Mouse (Mus musculus) myocyte (in vitro differentiated cells): ENCODE results near the gene Natd1. TPM values are rescaled to one million over a fixed set of nuclear protein-coding genes. Genes with fewer than 3 reads are reported as not detected.

Source experiments
- H3K27me3 ChIP-seq: one replicate; pipeline ENCODE4 v1.6.1; 2011; ENCODE audit not compliant: control insufficient read depth, insufficient read depth, insufficient read length
- H3K36me3 ChIP-seq: one replicate; pipeline ENCODE4 v1.6.1; 2011; ENCODE audit not compliant: control insufficient read depth, insufficient read depth
- H3K4me2 ChIP-seq: one replicate; pipeline ENCODE4 v1.6.1; 2011; ENCODE audit warnings: low read depth, control low read depth
- H3K4me3 ChIP-seq: one replicate; pipeline ENCODE4 v1.5.1; 2011; ENCODE audit warnings: mild to moderate bottlenecking, control low read depth, moderate library complexity
- H3K79me2 ChIP-seq: one replicate; pipeline ENCODE4 v1.6.1; 2011; ENCODE audit not compliant: control insufficient read depth, insufficient read depth
- H3ac ChIP-seq: one replicate; pipeline ENCODE4 v1.6.1; 2011; ENCODE audit not compliant: control insufficient read depth, insufficient read length
- CEBPB ChIP-seq: IDR thresholded peaks from 2 replicates; pipeline ENCODE4 v1.6.1; 2011; ENCODE audit warnings: mild to moderate bottlenecking, moderate library complexity; ENCODE audit not compliant: poor library complexity, insufficient read depth, severe bottlenecking
- E2F4 ChIP-seq: IDR thresholded peaks from one replicate; pipeline ENCODE4 v1.6.1; 2011; ENCODE audit warnings: mild to moderate bottlenecking, control low read depth, moderate library complexity; ENCODE audit not compliant: insufficient read depth
- MAX ChIP-seq: IDR thresholded peaks from one replicate; pipeline ENCODE4 v1.6.1; 2011; ENCODE audit warnings: low read depth, mild to moderate bottlenecking, control low read depth
- MYOD1 ChIP-seq, 3 experiments: IDR thresholded peaks; one replicate each; pipeline ENCODE4 v1.6.1; 2011; ENCODE audit warnings: control low read depth in 2 of 3, low read depth in 2 of 3, mild to moderate bottlenecking in 2 of 3, moderate library complexity in 1 of 3; ENCODE audit not compliant: insufficient read length in 2 of 3, control insufficient read depth in 1 of 3
- MYOG ChIP-seq, 3 experiments: IDR thresholded peaks; one replicate each; pipeline ENCODE4 v1.6.1; 2011; ENCODE audit warnings: control low read depth in 2 of 3, low read depth in 2 of 3, mild to moderate bottlenecking in 2 of 3; ENCODE audit not compliant: insufficient read length in 2 of 3, control insufficient read depth in 1 of 3, insufficient read depth in 1 of 3
- POLR2A ChIP-seq: IDR thresholded peaks from one replicate; pipeline ENCODE4 v1.6.1; 2011; ENCODE audit warnings: low read depth, mild to moderate bottlenecking, control low read depth, moderate library complexity; ENCODE audit not compliant: insufficient read length
- POLR2AphosphoS2 ChIP-seq: IDR thresholded peaks from one replicate; pipeline ENCODE4 v1.6.1; 2011; ENCODE audit warnings: low read depth, control low read depth; ENCODE audit not compliant: insufficient read length
- REST ChIP-seq: IDR thresholded peaks from one replicate; pipeline ENCODE4 v1.6.1; 2011; ENCODE audit warnings: mild to moderate bottlenecking, control low read depth, moderate library complexity; ENCODE audit not compliant: insufficient read depth, insufficient read length
- SRF ChIP-seq: IDR thresholded peaks from one replicate; pipeline ENCODE4 v1.6.1; 2011; ENCODE audit warnings: low read depth; ENCODE audit not compliant: control insufficient read depth, insufficient read length
- TCF12 ChIP-seq: IDR thresholded peaks from one replicate; pipeline ENCODE4 v1.6.1; 2011; ENCODE audit warnings: mild to moderate bottlenecking, control low read depth; ENCODE audit not compliant: poor library complexity, insufficient read depth, severe bottlenecking
- TCF3 ChIP-seq: IDR thresholded peaks from one replicate; pipeline ENCODE4 v1.6.1; 2011; ENCODE audit warnings: low read depth, control low read depth; ENCODE audit not compliant: insufficient read length
- USF1 ChIP-seq: IDR thresholded peaks from one replicate; pipeline ENCODE4 v1.6.1; 2011; ENCODE audit warnings: low read depth, mild to moderate bottlenecking, control low read depth, moderate library complexity
- polyA plus RNA-seq: library from polyadenylated mRNA; unstranded; fragments of >200 nt; fragmentation: generic; extraction: Trizol; gene quantifications from one replicate; pipeline ENCODE4 v1.2.1, GENCODE M21; 2012; ENCODE audit warnings: missing spikeins

The Natd1 gene
- polyA plus RNA-seq, 1 experiment: 20.0 TPM

- Histone ChIP-seq H3ac (no peak overlapping the region), H3K36me3 (peaks cover 22% of the 10 kb centered on the region), H3K27me3 (no peaks in the 10 kb centered on the region), H3K4me2 (no peak overlapping the region), H3K4me3 (no peak overlapping the region), H3K79me2 (peaks cover 41% of the 10 kb centered on the region)
- no peak for TF ChIP-seq TCF3
- TF ChIP-seq MYOG (IDR thresholded peaks at IDR 0.05; ENCODE audit: control insufficient read depth in 1 of 3, insufficient read depth in 1 of 3, insufficient read length in 2 of 3, low read depth in 2 of 3): no peak
- no peak for TF ChIP-seq POLR2AphosphoS2
- no peak for TF ChIP-seq TCF12
Measured at GRCm38 (mm10) chr11:60861993-60862392, 52.6 kb downstream of the Natd1 start.

DNA sequence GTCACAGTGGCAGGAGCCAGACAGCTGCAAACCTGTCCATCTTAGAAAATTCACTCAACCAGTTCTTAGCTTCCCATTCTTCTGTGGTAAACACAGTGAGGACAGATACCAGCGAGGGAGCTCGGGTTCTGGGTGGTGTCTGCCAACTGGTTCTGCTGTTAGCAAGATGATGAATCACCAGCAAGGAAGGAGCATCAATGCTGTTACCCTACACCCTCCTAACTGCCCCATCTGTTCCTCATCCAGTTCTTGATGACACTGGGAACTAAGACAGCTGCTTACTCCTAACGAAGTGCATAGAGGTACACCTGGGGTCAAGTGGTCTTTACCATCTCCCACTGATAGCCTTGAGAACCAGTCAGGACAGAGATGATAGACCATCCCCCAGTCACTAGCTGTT, 58.0 kb downstream of the Natd1 start:
- H3K4me2 ChIP-seq: no peak overlapping the region
- no peaks in the 10 kb centered on the region for H3K27me3 ChIP-seq
- TF ChIP-seq MYOG (IDR thresholded peaks at IDR 0.05; ENCODE audit: control insufficient read depth in 1 of 3, insufficient read depth in 1 of 3, insufficient read length in 2 of 3, low read depth in 2 of 3) (peak in 2 of 3 experiments; percentile 25 to 28), TCF12 (no peak), CEBPB (no peak), E2F4 (no peak), MYOD1 (IDR thresholded peaks at IDR 0.05; ENCODE audit: control insufficient read depth in 1 of 3, insufficient read length in 2 of 3, low read depth in 2 of 3) (peak; percentile 19 to 76 (median 62)), TCF3 (no peak), REST (no peak), POLR2A (no peak), SRF (no peak), USF1 (no peak), MAX (no peak), POLR2AphosphoS2 (no peak)
- H3K4me3 ChIP-seq: no peak overlapping the region
- H3K36me3 ChIP-seq: peaks cover 15% of the 10 kb centered on the region
- no peaks in the 10 kb centered on the region for H3K79me2 ChIP-seq
- no peak overlapping the region for H3ac ChIP-seq

Other genes starting within 250 kb of the Natd1 start
- gene Llgl1, start 215.0 kb downstream of the Natd1 start, polyA plus RNA-seq: 33.4 TPM
- gene Flii, start 187.5 kb downstream of the Natd1 start, polyA plus RNA-seq: 247 TPM
- gene Mief2, start 186.4 kb downstream of the Natd1 start, polyA plus RNA-seq: 49.7 TPM
- gene Top3a, start 137.4 kb downstream of the Natd1 start, polyA plus RNA-seq: 5.7 TPM
- gene Smcr8, start 137.2 kb downstream of the Natd1 start, polyA plus RNA-seq: 9.2 TPM
- 6.6 TPM for gene Shmt1, start 103.0 kb downstream of the Natd1 start, polyA plus RNA-seq
- gene Dhrs7b, start 84.1 kb downstream of the Natd1 start, polyA plus RNA-seq: 51.2 TPM
- gene Tmem11, start 35.5 kb downstream of the Natd1 start, polyA plus RNA-seq: 68.7 TPM
- gene Map2k3, start 17.3 kb upstream of the Natd1 start, polyA plus RNA-seq: 68.5 TPM
- 12.5 TPM for gene Kcnj12, start 107.8 kb upstream of the Natd1 start, polyA plus RNA-seq
- gene Tnfrsf13b, start 212.0 kb upstream of the Natd1 start, polyA plus RNA-seq: 0.04 TPM